Mouse (Mus musculus) left cerebral cortex, postnatal 25 days (tissue): Measurements from ENCODE around the gene Slc24a3. TPM values are rescaled to one million over a fixed set of nuclear protein-coding genes. Genes with fewer than 3 reads are reported as not detected.

ENCODE experiments used
- DNase-seq, 2 experiments: peaks; one replicate each; pipeline ENCODE4 v3.0.0; 2022; ENCODE audit warnings: low spot score in 2 of 2, mixed read lengths in 1 of 2
- intact Hi-C: fragments of 180-260 bp; cut with DNase I; formaldehyde crosslinking; loops from one replicate; pipeline ENCODE4 v1.15.1; 2025
- total RNA-seq, 2 experiments: library from RNA; stranded (reverse); gene quantifications; 2 replicates each; pipeline ENCODE4 v1.2.3; 2021

Gene Slc24a3
- total RNA-seq, 2 experiments from 2014 or later = 130 to 132 TPM

GRCm38 (mm10) chr2:145331525-145331924 lies 164.0 kb downstream of the Slc24a3 start:
- intact Hi-C loops = no loop called here
- no peak for DNase-seq

DNA sequence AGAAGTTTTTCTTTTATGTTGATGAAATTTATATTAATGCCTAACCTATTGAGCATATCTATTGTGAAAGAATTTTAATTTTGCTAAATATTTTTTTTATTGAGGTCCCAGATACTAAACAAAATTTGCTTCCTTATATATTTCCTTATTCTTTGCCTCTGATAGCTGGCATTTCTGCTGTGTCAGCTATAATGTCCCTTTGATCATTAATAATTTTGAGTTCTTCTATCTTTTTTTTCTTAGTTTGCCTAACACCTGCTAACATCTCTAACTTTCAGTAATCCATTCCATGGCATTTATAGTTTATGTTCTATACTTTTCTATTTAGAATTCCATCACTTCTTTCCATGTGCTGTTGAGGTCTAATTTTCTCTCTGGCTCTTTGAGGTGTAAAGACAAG lies 165.9 kb downstream of the Slc24a3 start:
- no peak for DNase-seq
- intact Hi-C loops = no loop called here

DNA sequence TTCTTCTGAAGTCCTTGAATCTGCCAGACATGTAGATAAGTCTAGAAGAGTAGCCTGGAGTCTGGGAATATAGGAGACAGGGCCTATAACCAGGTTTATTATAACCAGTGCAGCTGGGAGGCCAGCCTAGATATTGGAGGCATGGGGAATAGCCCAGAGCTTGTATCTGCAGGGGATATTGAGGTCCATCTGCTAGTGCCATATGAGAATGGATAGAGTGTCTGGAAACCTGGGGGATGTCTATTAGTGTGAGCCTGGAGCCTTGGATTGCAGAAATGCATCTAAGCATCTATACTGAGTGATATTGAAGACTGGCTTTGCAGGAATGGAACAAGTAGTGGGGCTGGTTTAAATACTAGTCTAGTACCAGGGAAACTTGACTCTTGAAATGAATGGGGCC lies 168.9 kb downstream of the Slc24a3 start:
- no peak for DNase-seq
- intact Hi-C loops = no loop called here

DNA sequence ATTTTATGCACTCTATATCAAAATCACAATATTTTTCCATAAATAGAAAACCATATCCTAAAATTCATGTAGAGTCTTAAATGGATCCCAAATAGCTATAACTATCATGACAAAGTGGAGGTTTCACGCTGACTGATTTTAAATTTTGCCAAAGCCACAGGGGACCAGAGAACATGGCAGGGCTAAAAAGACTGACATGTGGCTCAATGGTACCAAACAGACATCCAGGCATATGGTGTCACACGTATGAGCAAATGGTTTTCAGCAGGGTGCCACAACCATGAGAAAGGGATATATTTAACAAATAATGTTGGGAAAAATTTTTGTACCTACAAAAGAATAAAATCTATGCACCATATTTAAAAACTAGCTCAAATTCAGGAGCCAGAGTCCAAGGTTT lies 173.3 kb downstream of the Slc24a3 start:
- intact Hi-C loops = loop anchor here (10.0 kb wide), 1 partner anchor 244 kb away; no protein-coding TSS in a partner anchor
- DNase-seq = no peak

DNA sequence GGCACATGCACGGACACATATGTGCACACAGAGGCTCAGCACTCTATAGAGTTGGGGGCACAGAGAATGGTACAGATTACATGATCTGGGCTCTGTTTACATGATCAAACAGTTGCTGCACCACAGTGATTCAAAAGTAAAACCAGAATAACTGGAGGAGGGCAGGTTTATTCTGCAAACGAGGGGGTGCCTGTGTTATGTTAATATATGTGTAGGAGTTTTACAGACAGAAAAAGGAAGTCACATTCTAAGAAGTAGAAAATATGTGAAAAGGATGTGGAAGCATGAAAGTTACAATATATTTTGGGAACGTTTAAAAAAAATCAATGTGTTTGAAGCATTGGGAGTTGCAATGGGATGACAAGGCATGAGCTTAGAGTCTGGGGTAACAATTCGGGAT lies 175.4 kb downstream of the Slc24a3 start:
- intact Hi-C loops = loop anchor here (2.0 to 10.0 kb wide), 2 partner anchors 40 to 242 kb away; no protein-coding TSS in a partner anchor
- DNase-seq = peak in 1 of 2 experiments; percentile 75

- peak in 1 of 2 experiments; percentile 59 for DNase-seq
These were observed 177.0 kb downstream of the Slc24a3 start for GRCm38 (mm10) chr2:145344521-145344920.

DNA sequence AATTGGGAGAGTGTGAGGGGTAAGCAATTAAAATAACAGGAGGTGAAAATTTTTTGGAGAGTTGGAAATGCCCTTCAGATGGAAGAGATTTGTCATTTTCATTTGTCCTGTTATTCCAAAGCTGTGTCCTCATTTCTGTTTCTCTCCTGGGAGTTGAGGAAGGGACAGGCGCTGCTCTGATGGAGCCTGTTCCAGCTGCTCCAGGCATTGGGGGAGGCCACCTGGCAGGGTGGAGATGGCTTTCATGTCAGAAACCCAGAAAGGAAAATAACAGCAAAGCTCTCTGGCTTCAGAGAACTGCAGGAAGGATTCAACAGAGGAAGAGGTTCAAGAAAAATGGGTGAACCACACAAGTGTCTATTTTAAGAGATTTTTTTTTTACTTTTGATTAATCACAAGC lies 186.2 kb downstream of the Slc24a3 start:
- intact Hi-C loops = no loop called here
- no peak for DNase-seq

More at GRCm38 (mm10) chr2:145344521-145344920, 177.0 kb downstream of the Slc24a3 start:
- intact Hi-C loops = loop anchor here (1.0 to 10.0 kb wide), 2 partner anchors 171 to 240 kb away; no protein-coding TSS in a partner anchor

DNA sequence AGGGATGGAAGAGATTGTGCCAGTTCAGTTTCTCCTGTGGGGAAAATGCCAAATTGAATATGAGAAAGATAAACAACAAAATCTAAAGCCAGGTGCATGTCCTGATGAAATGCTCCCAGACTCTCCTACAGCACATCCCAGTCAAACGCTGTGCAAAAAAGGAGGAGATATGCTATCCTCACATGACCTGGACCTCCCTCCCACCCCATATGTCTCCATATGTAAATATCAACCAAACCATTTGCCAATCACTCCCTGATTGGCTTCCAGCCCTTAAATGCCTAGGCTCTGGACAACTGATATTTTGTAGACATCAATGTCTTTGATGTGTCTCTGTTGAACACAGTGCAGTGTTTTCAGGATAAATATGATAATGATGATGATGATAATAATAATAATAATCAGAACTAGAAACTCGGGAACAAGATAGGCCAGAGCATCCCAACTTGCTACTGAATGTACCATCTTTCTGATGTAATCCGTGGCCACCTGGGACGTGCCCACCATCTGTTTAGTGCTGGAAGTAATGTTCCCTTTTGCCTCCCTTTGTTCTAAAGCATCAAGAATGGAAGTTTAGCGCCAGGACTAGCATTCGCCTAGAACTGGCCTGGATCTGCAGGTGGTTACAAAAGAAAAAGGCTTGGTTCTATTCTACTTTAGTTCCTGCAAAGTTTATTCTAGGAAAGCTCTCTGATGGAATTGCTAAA lies 190.8 kb downstream of the Slc24a3 start:
- DNase-seq = no peak
- intact Hi-C loops = no loop called here

- intact Hi-C loops = no loop called here
- no peak for DNase-seq
These were observed 196.1 kb downstream of the Slc24a3 start for GRCm38 (mm10) chr2:145363604-145364003.

DNA sequence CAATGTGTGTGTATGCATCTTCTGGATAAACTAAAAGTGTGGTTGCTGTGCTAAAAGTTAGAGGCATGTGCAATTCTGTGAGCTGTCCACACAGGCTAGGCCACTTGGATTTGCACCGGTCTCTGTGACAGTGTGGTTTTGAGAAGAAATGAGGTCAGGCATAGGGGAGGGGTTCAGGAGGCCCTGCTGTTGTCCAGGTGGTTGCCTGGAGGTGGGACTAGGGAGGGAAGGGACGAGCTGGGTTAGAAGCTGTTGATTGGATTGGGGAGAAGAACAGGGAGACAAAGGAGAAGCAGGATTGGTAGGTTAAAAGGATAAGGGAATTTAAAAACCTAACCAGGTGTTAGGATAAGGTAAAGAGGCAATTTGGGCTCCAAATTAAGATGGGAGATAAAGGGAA lies 201.1 kb downstream of the Slc24a3 start:
- no peak for DNase-seq
- intact Hi-C loops = no loop called here

DNA sequence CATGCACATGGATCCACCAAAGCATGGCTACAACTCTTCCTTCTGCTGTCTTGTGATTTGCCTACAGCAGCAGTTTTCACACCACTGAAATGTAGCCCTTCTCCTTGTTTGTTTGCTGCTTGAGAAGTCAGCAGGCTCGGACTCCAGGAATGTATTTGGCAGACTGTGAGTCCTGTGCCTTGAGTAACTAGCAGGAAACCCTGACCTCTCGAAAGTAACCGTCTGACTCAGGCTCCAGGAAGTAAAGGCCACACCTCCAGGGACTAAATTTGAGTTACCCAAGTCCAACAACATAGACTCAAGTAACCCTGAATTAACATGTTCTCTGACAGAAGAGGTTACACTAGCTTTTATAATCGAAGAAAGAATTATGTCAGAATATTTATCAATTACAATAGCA lies 203.2 kb downstream of the Slc24a3 start:
- DNase-seq = no peak
- intact Hi-C loops = no loop called here

- intact Hi-C loops = no loop called here
- no peak for DNase-seq
These were observed 206.2 kb downstream of the Slc24a3 start for GRCm38 (mm10) chr2:145373803-145374202.

DNA sequence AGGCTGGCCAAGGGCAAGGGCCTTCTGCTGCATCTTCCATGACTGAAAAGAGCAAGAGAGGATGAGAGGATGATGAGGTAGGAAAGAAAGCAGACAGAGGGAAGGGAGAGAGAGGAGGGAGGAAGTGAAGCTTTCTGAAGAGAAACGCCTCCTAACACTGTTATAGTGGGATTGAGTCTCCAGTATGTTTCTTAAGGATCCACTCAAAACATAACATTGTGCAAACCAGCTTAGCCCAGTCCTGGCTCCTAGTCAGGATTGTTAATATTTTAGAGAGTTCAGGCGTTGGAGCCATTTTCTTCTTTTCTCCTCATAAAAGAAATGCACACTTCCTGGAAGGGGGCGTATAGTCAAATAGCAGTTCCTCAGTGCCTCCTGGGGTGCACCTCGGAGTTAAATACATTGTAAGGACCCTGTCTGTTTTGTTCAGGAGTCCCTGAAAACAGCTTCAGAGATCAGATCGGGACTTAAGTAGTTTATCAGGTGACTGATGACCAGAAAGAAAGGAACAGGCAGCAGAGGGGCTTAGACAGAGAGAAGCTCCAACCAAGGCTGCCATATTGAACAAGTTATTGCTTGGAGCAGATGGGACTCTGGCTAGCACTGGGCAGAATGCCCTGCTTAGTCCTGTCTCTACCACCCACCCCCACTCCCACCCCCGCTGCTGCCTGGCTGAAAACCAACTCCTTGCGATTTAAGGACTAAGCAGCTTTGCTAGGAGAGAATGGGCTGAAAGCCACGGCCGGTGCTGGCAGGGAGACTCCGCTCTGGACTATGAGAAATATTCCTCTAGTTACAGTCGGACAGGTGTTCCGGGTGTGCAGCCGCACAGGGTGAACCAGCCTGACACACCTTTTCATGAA lies 215.6 kb downstream of the Slc24a3 start:
- DNase-seq = peak; percentile 54 to 88
- intact Hi-C loops = loop anchor here (2.0 kb wide), 2 partner anchors 40 to 214 kb away; no protein-coding TSS in a partner anchor

DNA sequence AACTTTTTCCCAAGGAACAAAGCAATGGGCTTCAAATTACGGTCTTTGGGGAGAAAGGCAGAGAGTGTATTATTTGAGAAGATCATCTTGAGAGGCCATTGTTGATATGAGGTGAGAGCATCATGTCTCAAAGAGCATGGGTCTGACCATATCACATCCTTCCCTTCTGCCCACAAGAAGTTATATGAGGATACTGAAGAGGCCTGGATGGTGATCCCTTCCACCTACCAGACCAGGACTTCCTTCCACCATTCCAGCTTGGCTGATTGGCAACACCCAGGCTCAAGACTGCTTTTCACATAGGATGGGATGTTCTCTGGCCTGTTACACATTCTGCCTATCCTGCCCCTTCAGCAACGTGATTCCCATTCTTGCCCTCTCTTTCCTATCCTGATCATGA lies 216.7 kb downstream of the Slc24a3 start:
- intact Hi-C loops = no loop called here
- no peak for DNase-seq

- DNase-seq = no peak
- intact Hi-C loops = no loop called here
These were observed 217.7 kb downstream of the Slc24a3 start for GRCm38 (mm10) chr2:145385220-145385619.

DNA sequence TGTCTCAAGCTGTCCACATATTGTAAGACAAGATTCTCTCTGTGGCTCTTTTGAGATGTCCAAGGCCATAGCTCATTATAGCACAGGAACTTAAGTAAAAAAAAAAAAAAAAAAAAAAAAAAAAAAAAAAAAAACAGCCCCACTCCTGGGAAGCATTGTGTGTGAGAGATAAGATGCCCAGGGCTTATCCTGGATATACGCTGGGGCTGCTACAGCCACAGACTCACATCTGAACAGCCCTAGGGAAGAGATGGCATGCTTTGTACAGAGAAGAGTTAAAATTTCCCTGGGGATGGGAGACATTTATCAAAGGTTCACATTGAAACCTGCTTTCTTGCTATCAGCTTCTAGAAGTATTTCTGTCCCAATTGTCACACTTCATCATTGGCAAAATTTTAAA lies 218.2 kb downstream of the Slc24a3 start:
- no peak for DNase-seq
- intact Hi-C loops = no loop called here

- no peak for DNase-seq
- intact Hi-C loops = no loop called here
These were observed 228.2 kb downstream of the Slc24a3 start for GRCm38 (mm10) chr2:145395804-145396203.

DNA sequence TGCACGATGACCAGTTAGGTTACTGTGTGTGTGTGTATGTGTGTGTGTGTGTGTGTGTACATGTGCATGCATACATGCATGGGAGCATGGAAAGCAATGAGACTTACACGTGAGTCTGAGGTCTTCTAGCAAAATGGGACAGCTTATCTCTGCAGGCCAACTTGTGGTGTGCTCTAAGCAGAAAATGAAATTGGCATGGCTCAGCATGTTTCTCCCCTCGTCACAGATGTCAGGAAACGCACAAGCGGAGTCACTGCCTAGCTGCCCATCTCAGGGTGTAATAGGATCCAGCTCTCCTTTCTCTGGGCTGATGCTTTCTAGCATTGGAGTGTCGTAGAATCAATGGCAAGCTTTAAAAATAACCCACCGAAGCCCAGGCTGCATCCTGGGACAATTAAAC lies 229.0 kb downstream of the Slc24a3 start:
- DNase-seq = no peak
- intact Hi-C loops = no loop called here

- intact Hi-C loops = no loop called here
These were observed 230.1 kb downstream of the Slc24a3 start for GRCm38 (mm10) chr2:145397456-145398206.

GRCm38 (mm10) chr2:145401240-145401805 lies 233.8 kb downstream of the Slc24a3 start:
- intact Hi-C loops = no loop called here
- DNase-seq = no peak

More at GRCm38 (mm10) chr2:145397456-145398206, 230.1 kb downstream of the Slc24a3 start:
- DNase-seq = peak in 1 of 2 experiments; percentile 15
